Mouse (Mus musculus) midbrain, embryonic 15.5 days (tissue): ENCODE results near the gene Ccdc107. TPM values are rescaled to one million over a fixed set of nuclear protein-coding genes. Genes with fewer than 3 reads are reported as not detected.

Source experiments
- ATAC-seq: fragments of 200-750 bp; cut with Nextera tagmentation; replicated peaks from 2 replicates; pipeline ENCODE4 v1.8.0; 2017; ENCODE audit warnings: moderate TSS enrichment
- H3K27ac ChIP-seq: fragments of 300-500 bp; sonication (generic); 2 replicates; pipeline ENCODE4 v1.5.1; 2015; ENCODE audit warnings: mild to moderate bottlenecking, inconsistent platforms
- H3K27me3 ChIP-seq: fragments of 300-500 bp; sonication (generic); replicated peaks from 2 replicates; pipeline ENCODE4 v1.6.1; 2015; ENCODE audit warnings: inconsistent platforms
- H3K36me3 ChIP-seq: fragments of 300-500 bp; sonication (generic); replicated peaks from 2 replicates; pipeline ENCODE4 v1.6.1; 2015; ENCODE audit warnings: inconsistent platforms
- H3K4me1 ChIP-seq: fragments of 300-500 bp; sonication (generic); 2 replicates; pipeline ENCODE4 v1.6.1; 2015; ENCODE audit warnings: inconsistent platforms
- H3K4me2 ChIP-seq: fragments of 300-500 bp; sonication (generic); 2 replicates; pipeline ENCODE4 v1.6.1; 2015; ENCODE audit warnings: inconsistent platforms, mild to moderate bottlenecking, moderate library complexity
- H3K4me3 ChIP-seq: fragments of 300-500 bp; sonication (generic); 2 replicates; pipeline ENCODE4 v1.5.1; 2015; ENCODE audit warnings: mild to moderate bottlenecking, inconsistent platforms
- H3K9ac ChIP-seq: fragments of 300-500 bp; sonication (generic); 2 replicates; pipeline ENCODE4 v1.6.1; 2015; ENCODE audit warnings: mild to moderate bottlenecking, inconsistent platforms
- H3K9me3 ChIP-seq: fragments of 300-500 bp; sonication (generic); 2 replicates; pipeline ENCODE4 v1.6.1; 2016; ENCODE audit warnings: inconsistent platforms
- WGBS: fragments of 180-500 bp; shearing (Covaris S2); methylation state at CpG from one replicate; pipeline ENCODE4 v1.1.7; 2015; ENCODE audit warnings: mixed read lengths; 5-methylcytosine and 5-hydroxymethylcytosine counted together
- polyA plus RNA-seq: library from polyadenylated mRNA; unstranded; fragments of >200 nt; fragmentation: Nextera tagmentation; extraction: Ambion mirVana; gene quantifications from 2 replicates; pipeline ENCODE4 v1.2.1, GENCODE M21; 2015

Ccdc107 gene
- polyA plus RNA-seq, 1 experiment from 2014 or later: 82.8 TPM

- Histone ChIP-seq H3K9ac (no peak within 1 kb of the TSS), H3K4me3 (no peak within 1 kb of the TSS), H3K4me1 (peaks cover 10% of the 10 kb centered on the region; the same call in 1 of the 2 replicates), H3K36me3 (no peaks in the 10 kb centered on the region), H3K9me3 (no peaks in the 10 kb centered on the region), H3K27ac (no peak within 1 kb of the TSS), H3K27me3 (peaks cover 13% of the 10 kb centered on the region), H3K4me2 (no peak within 1 kb of the TSS)
- ATAC-seq: no peak
- WGBS: 49% methylated on average over 9 of the region's 9 CpGs
These were observed 14.0 kb downstream of the Ccdc107 start, which contains the start of gene Car9 for GRCm38 (mm10) chr4:43506536-43507185. Gene Car9, plus strand, starts transcription at chr4:43506966.

GRCm38 (mm10) chr4:43507938-43508665 lies 15.4 kb downstream of the Ccdc107 start:
- Histone ChIP-seq H3K9me3 (no peaks in the 10 kb centered on the region), H3K4me2 (peak overlapping the region; percentile 40), H3K27ac (no peak overlapping the region), H3K4me3 (peak overlapping the region; percentile 21), H3K36me3 (no peaks in the 10 kb centered on the region), H3K9ac (no peak overlapping the region), H3K4me1 (peaks cover 10% of the 10 kb centered on the region; the same call in 1 of the 2 replicates), H3K27me3 (peaks cover 13% of the 10 kb centered on the region)
- WGBS: 14% methylated on average over 21 of the region's 22 CpGs
- no peak; the same call in 1 of the 2 replicates for ATAC-seq

- peak overlapping the region; percentile 40 for H3K4me2 ChIP-seq
- H3K4me3 ChIP-seq: peak overlapping the region; percentile 21
- no peak; the same call in 1 of the 2 replicates for ATAC-seq
- peaks cover 10% of the 10 kb centered on the region; the same call in 1 of the 2 replicates for H3K4me1 ChIP-seq
- no peak overlapping the region for H3K27ac ChIP-seq
- peaks cover 13% of the 10 kb centered on the region for H3K27me3 ChIP-seq
- no peak overlapping the region for H3K9ac ChIP-seq
- WGBS: 10% methylated on average over 13 of the region's 13 CpGs
- H3K36me3 ChIP-seq: no peaks in the 10 kb centered on the region
- H3K9me3 ChIP-seq: no peaks in the 10 kb centered on the region
These were observed 15.9 kb downstream of the Ccdc107 start for GRCm38 (mm10) chr4:43508666-43508997.

GRCm38 (mm10) chr4:43509109-43509508 lies 16.4 kb downstream of the Ccdc107 start:
- H3K36me3 ChIP-seq: no peaks in the 10 kb centered on the region
- H3K27ac ChIP-seq: no peak overlapping the region
- peak overlapping the region; percentile 40; the same call in 1 of the 2 replicates for H3K4me2 ChIP-seq
- peaks cover 13% of the 10 kb centered on the region for H3K27me3 ChIP-seq
- H3K4me3 ChIP-seq: no peak overlapping the region
- no peak for ATAC-seq
- H3K4me1 ChIP-seq: peaks cover 10% of the 10 kb centered on the region; the same call in 1 of the 2 replicates
- 30% methylated on average over 9 of the region's 9 CpGs for WGBS
- no peak overlapping the region for H3K9ac ChIP-seq
- H3K9me3 ChIP-seq: no peaks in the 10 kb centered on the region

GRCm38 (mm10) chr4:43511675-43512454 lies 19.2 kb downstream of the Ccdc107 start:
- H3K4me2 ChIP-seq: no peak overlapping the region
- no peak overlapping the region for H3K27ac ChIP-seq
- 76% methylated on average over 19 of the region's 19 CpGs for WGBS
- H3K27me3 ChIP-seq: peaks cover 8% of the 10 kb centered on the region
- H3K4me3 ChIP-seq: no peak overlapping the region
- H3K4me1 ChIP-seq: peaks cover 10% of the 10 kb centered on the region; the same call in 1 of the 2 replicates
- no peak for ATAC-seq
- no peaks in the 10 kb centered on the region for H3K36me3 ChIP-seq
- no peaks in the 10 kb centered on the region for H3K9me3 ChIP-seq
- H3K9ac ChIP-seq: no peak overlapping the region

- Histone ChIP-seq H3K4me3 (no peak overlapping the region), H3K9me3 (no peaks in the 10 kb centered on the region), H3K4me1 (peaks cover 10% of the 10 kb centered on the region; the same call in 1 of the 2 replicates), H3K4me2 (no peak overlapping the region), H3K27ac (no peak overlapping the region), H3K9ac (no peak overlapping the region), H3K27me3 (0 out of 2 replicates have a peak, but pooled peaks cover 3% of the 10 kb centered on the region), H3K36me3 (no peaks in the 10 kb centered on the region)
- ATAC-seq: no peak
- 71% methylated on average over 7 of the region's 7 CpGs for WGBS
These were observed 20.0 kb downstream of the Ccdc107 start for GRCm38 (mm10) chr4:43512653-43513052.

GRCm38 (mm10) chr4:43513300-43513699 lies 20.6 kb downstream of the Ccdc107 start:
- no peak overlapping the region for H3K27ac ChIP-seq
- peaks cover 8% of the 10 kb centered on the region; the same call in 1 of the 2 replicates for H3K4me1 ChIP-seq
- H3K36me3 ChIP-seq: no peaks in the 10 kb centered on the region
- H3K9me3 ChIP-seq: no peaks in the 10 kb centered on the region
- no peak for ATAC-seq
- no peak overlapping the region for H3K9ac ChIP-seq
- H3K4me2 ChIP-seq: no peak overlapping the region
- 0 out of 2 replicates have a peak, but pooled peaks cover 3% of the 10 kb centered on the region for H3K27me3 ChIP-seq
- WGBS: 88% methylated on average over 4 of the region's 4 CpGs
- no peak overlapping the region for H3K4me3 ChIP-seq

GRCm38 (mm10) chr4:43513791-43514190 lies 21.1 kb downstream of the Ccdc107 start:
- WGBS: 75% methylated on average over 4 of the region's 4 CpGs
- H3K36me3 ChIP-seq: no peaks in the 10 kb centered on the region
- no peak overlapping the region for H3K27ac ChIP-seq
- no peaks in the 10 kb centered on the region for H3K9me3 ChIP-seq
- H3K27me3 ChIP-seq: 0 out of 2 replicates have a peak, but pooled peaks cover 2% of the 10 kb centered on the region
- peaks cover 3% of the 10 kb centered on the region; the same call in 1 of the 2 replicates for H3K4me1 ChIP-seq
- H3K4me3 ChIP-seq: no peak overlapping the region
- H3K4me2 ChIP-seq: no peak overlapping the region
- no peak for ATAC-seq
- H3K9ac ChIP-seq: no peak overlapping the region

- Histone ChIP-seq H3K4me2 (no peak overlapping the region), H3K27ac (no peak overlapping the region), H3K36me3 (no peaks in the 10 kb centered on the region), H3K4me1 (peaks cover 12% of the 10 kb centered on the region), H3K27me3 (no peaks in the 10 kb centered on the region), H3K9me3 (no peaks in the 10 kb centered on the region), H3K4me3 (no peak overlapping the region), H3K9ac (no peak overlapping the region)
- no peak for ATAC-seq
- WGBS: 79% methylated on average over 11 of the region's 11 CpGs
These were observed 23.3 kb downstream of the Ccdc107 start for GRCm38 (mm10) chr4:43515764-43516708.

GRCm38 (mm10) chr4:43519551-43519950 lies 26.9 kb downstream of the Ccdc107 start:
- ATAC-seq: no peak
- Histone ChIP-seq H3K27me3 (peaks cover 19% of the 10 kb centered on the region), H3K9ac (no peak overlapping the region), H3K9me3 (no peaks in the 10 kb centered on the region), H3K27ac (no peak overlapping the region), H3K4me3 (0 out of 2 replicates have a peak overlapping the region, but pooled peaks have one; percentile 15), H3K4me1 (peaks cover 26% of the 10 kb centered on the region), H3K36me3 (no peaks in the 10 kb centered on the region), H3K4me2 (peak overlapping the region; percentile 39)
- WGBS: 18% methylated on average over 10 of the region's 10 CpGs

GRCm38 (mm10) chr4:43519956-43520355 lies 27.3 kb downstream of the Ccdc107 start:
- H3K27ac ChIP-seq: no peak overlapping the region
- peaks cover 29% of the 10 kb centered on the region for H3K4me1 ChIP-seq
- peak overlapping the region; percentile 39 for H3K4me2 ChIP-seq
- H3K4me3 ChIP-seq: 0 out of 2 replicates have a peak overlapping the region, but pooled peaks have one; percentile 15
- no peaks in the 10 kb centered on the region for H3K36me3 ChIP-seq
- ATAC-seq: peak; percentile 79
- H3K9ac ChIP-seq: no peak overlapping the region
- H3K9me3 ChIP-seq: no peaks in the 10 kb centered on the region
- peaks cover 23% of the 10 kb centered on the region for H3K27me3 ChIP-seq
- WGBS: 13% methylated on average over 6 of the region's 6 CpGs
